Mouse (Mus musculus) heart, embryonic 16.5 days (tissue): ENCODE results near the gene Dagla. TPM values are rescaled to one million over a fixed set of nuclear protein-coding genes. Genes with fewer than 3 reads are reported as not detected.

Experiments used
- ATAC-seq: fragments of 200-750 bp; cut with Nextera tagmentation; replicated peaks from 2 replicates; pipeline ENCODE4 v1.8.0; 2017; ENCODE audit warnings: moderate number of reproducible peaks; ENCODE audit not compliant: insufficient read depth, low FRiP score; ENCODE audit errors: extremely low read depth
- H3K27ac ChIP-seq: fragments of 300-500 bp; sonication (generic); 2 replicates; pipeline ENCODE4 v1.5.1; 2014; ENCODE audit warnings: mild to moderate bottlenecking, low read length, control low read depth, moderate library complexity
- H3K27me3 ChIP-seq: fragments of 300-500 bp; sonication (generic); 2 replicates; pipeline ENCODE4 v1.6.1; 2014; ENCODE audit warnings: low read length, mixed read lengths; ENCODE audit not compliant: control insufficient read depth, insufficient read depth
- H3K36me3 ChIP-seq: fragments of 300-500 bp; sonication (generic); 2 replicates; pipeline ENCODE4 v1.6.1; 2014; ENCODE audit not compliant: control insufficient read depth, insufficient read depth
- H3K4me1 ChIP-seq: fragments of 300-500 bp; sonication (generic); 2 replicates; pipeline ENCODE4 v1.6.1; 2014; ENCODE audit warnings: low read length, mixed read lengths; ENCODE audit not compliant: control insufficient read depth, insufficient read depth
- H3K4me2 ChIP-seq: fragments of 300-500 bp; sonication (generic); 2 replicates; pipeline ENCODE4 v1.6.1; 2014; ENCODE audit warnings: low read depth, mild to moderate bottlenecking, control low read depth, low read length
- H3K4me3 ChIP-seq: fragments of 300-500 bp; sonication (generic); 2 replicates; pipeline ENCODE4 v1.5.1; 2014; ENCODE audit warnings: mild to moderate bottlenecking, control low read depth, low read length
- H3K9ac ChIP-seq: fragments of 300-500 bp; sonication (generic); 2 replicates; pipeline ENCODE4 v1.6.1; 2014; ENCODE audit warnings: low read length, control low read depth
- H3K9me3 ChIP-seq: fragments of 300-500 bp; sonication (generic); replicated peaks from 2 replicates; pipeline ENCODE4 v1.6.1; 2016; ENCODE audit warnings: low read length; ENCODE audit not compliant: control insufficient read depth
- WGBS: fragments of 180-500 bp; shearing (Covaris S2); extraction: QIAGEN DNeasy Blood & Tissue Kit; methylation state at CpG from one replicate; pipeline ENCODE4 v1.1.7; 2014; 5-methylcytosine and 5-hydroxymethylcytosine counted together
- polyA plus RNA-seq: library from polyadenylated mRNA; unstranded; fragments of >200 nt; fragmentation: Nextera tagmentation; extraction: Ambion mirVana; gene quantifications from 2 replicates; pipeline ENCODE4 v1.2.1, GENCODE M21; 2015

Gene Dagla
- polyA plus RNA-seq, 1 experiment from 2014 or later = 0.92 TPM

- no peak overlapping the region for H3K27ac ChIP-seq
- no peak overlapping the region for H3K4me2 ChIP-seq
- peaks cover 2% of the 10 kb centered on the region; the same call in 1 of the 2 replicates for H3K4me1 ChIP-seq
- H3K4me3 ChIP-seq = no peak overlapping the region
- H3K36me3 ChIP-seq = no peaks in the 10 kb centered on the region
- 70% methylated on average over 2 of the region's 2 CpGs for WGBS
- no peak overlapping the region for H3K9ac ChIP-seq
- H3K9me3 ChIP-seq = no peaks in the 10 kb centered on the region
- no peak for ATAC-seq
- peaks cover 4% of the 10 kb centered on the region; the same call in 1 of the 2 replicates for H3K27me3 ChIP-seq
Observed at GRCm38 (mm10) chr19:10317358-10317757, 12.7 kb upstream of the Dagla start.

- 67% methylated on average over 4 of the region's 4 CpGs for WGBS
- ATAC-seq = no peak
- H3K9ac ChIP-seq = no peak overlapping the region
Observed at GRCm38 (mm10) chr19:10316956-10317355, 12.3 kb upstream of the Dagla start.

GRCm38 (mm10) chr19:10312072-10312471 is 7.4 kb upstream of the Dagla start:
- Histone ChIP-seq H3K9me3 (no peaks in the 10 kb centered on the region), H3K9ac (no peak overlapping the region), H3K4me3 (no peak overlapping the region), H3K36me3 (no peaks in the 10 kb centered on the region), H3K27ac (no peak overlapping the region), H3K4me1 (no peaks in the 10 kb centered on the region), H3K27me3 (peaks cover 4% of the 10 kb centered on the region; the same call in 1 of the 2 replicates), H3K4me2 (no peak overlapping the region)
- no peak for ATAC-seq
- 66% methylated on average over 8 of the region's 8 CpGs for WGBS

More at GRCm38 (mm10) chr19:10316956-10317355, 12.3 kb upstream of the Dagla start:
- Histone ChIP-seq H3K27me3 (peaks cover 4% of the 10 kb centered on the region; the same call in 1 of the 2 replicates), H3K4me3 (no peak overlapping the region), H3K9me3 (no peaks in the 10 kb centered on the region), H3K4me2 (no peak overlapping the region), H3K27ac (no peak overlapping the region), H3K36me3 (no peaks in the 10 kb centered on the region), H3K4me1 (peaks cover 2% of the 10 kb centered on the region; the same call in 1 of the 2 replicates)

GRCm38 (mm10) chr19:10308990-10309389 is 4.3 kb upstream of the Dagla start:
- Histone ChIP-seq H3K4me3 (no peak overlapping the region), H3K9me3 (no peaks in the 10 kb centered on the region), H3K27ac (no peak overlapping the region), H3K4me1 (peaks cover 7% of the 10 kb centered on the region; the same call in 1 of the 2 replicates), H3K9ac (no peak overlapping the region), H3K27me3 (peaks cover 17% of the 10 kb centered on the region), H3K36me3 (no peaks in the 10 kb centered on the region), H3K4me2 (no peak overlapping the region)
- 36% methylated on average over 2 of the region's 2 CpGs for WGBS
- ATAC-seq = no peak

GRCm38 (mm10) chr19:10307941-10308340 is 3.3 kb upstream of the Dagla start:
- Histone ChIP-seq H3K27ac (no peak overlapping the region), H3K9ac (no peak overlapping the region), H3K4me3 (no peak overlapping the region), H3K4me1 (peaks cover 7% of the 10 kb centered on the region; the same call in 1 of the 2 replicates), H3K27me3 (peaks cover 23% of the 10 kb centered on the region), H3K4me2 (no peak overlapping the region), H3K9me3 (no peaks in the 10 kb centered on the region), H3K36me3 (no peaks in the 10 kb centered on the region)
- WGBS = 47% methylated on average over 6 of the region's 6 CpGs
- ATAC-seq = no peak

- Histone ChIP-seq H3K4me3 (no peak overlapping the region), H3K36me3 (no peaks in the 10 kb centered on the region), H3K27me3 (peaks cover 23% of the 10 kb centered on the region), H3K27ac (no peak overlapping the region), H3K9ac (no peak overlapping the region), H3K4me1 (peaks cover 7% of the 10 kb centered on the region; the same call in 1 of the 2 replicates), H3K9me3 (no peaks in the 10 kb centered on the region), H3K4me2 (no peak overlapping the region)
- 75% methylated on average over 5 of the region's 5 CpGs for WGBS
- no peak for ATAC-seq
Observed at GRCm38 (mm10) chr19:10307351-10307750, 2.7 kb upstream of the Dagla start.

- Histone ChIP-seq H3K4me1 (peaks cover 7% of the 10 kb centered on the region; the same call in 1 of the 2 replicates), H3K9ac (no peak overlapping the region), H3K4me3 (no peak overlapping the region), H3K4me2 (no peak overlapping the region), H3K27ac (no peak overlapping the region), H3K36me3 (no peaks in the 10 kb centered on the region), H3K27me3 (peaks cover 23% of the 10 kb centered on the region), H3K9me3 (no peaks in the 10 kb centered on the region)
- no peak for ATAC-seq
- 73% methylated on average over 5 of the region's 5 CpGs for WGBS
Observed at GRCm38 (mm10) chr19:10306521-10307243, 2.0 kb upstream of the Dagla start.

- no peaks in the 10 kb centered on the region for H3K36me3 ChIP-seq
- no peaks in the 10 kb centered on the region for H3K9me3 ChIP-seq
- peaks cover 7% of the 10 kb centered on the region; the same call in 1 of the 2 replicates for H3K4me1 ChIP-seq
- no peak overlapping the region for H3K4me3 ChIP-seq
- H3K4me2 ChIP-seq = no peak overlapping the region
- 61% methylated on average over 12 of the region's 12 CpGs for WGBS
- H3K27me3 ChIP-seq = peaks cover 23% of the 10 kb centered on the region
- no peak for ATAC-seq
- H3K27ac ChIP-seq = no peak overlapping the region
- no peak overlapping the region for H3K9ac ChIP-seq
Observed at GRCm38 (mm10) chr19:10305640-10306039, 963 bp upstream of the Dagla start.

GRCm38 (mm10) chr19:10304395-10304794 is 282 bp downstream of the Dagla start:
- no peaks in the 10 kb centered on the region for H3K9me3 ChIP-seq
- peaks cover 23% of the 10 kb centered on the region for H3K27me3 ChIP-seq
- H3K27ac ChIP-seq = no peak overlapping the region
- WGBS = 7% methylated on average over 37 of the region's 37 CpGs
- no peak for ATAC-seq
- peak overlapping the region; percentile 79 for H3K9ac ChIP-seq
- H3K4me1 ChIP-seq = peaks cover 7% of the 10 kb centered on the region; the same call in 1 of the 2 replicates
- H3K4me2 ChIP-seq = peak overlapping the region; percentile 96
- no peaks in the 10 kb centered on the region for H3K36me3 ChIP-seq
- H3K4me3 ChIP-seq = peak overlapping the region; percentile 71
